Mouse (Mus musculus) forebrain, embryonic 11.5 days (tissue): ENCODE results near the gene Emx1. TPM values are rescaled to one million over a fixed set of nuclear protein-coding genes. Genes with fewer than 3 reads are reported as not detected.
A peak's percentile ranks its signal among the peaks of the same experiment; 100 is the strongest.

Experiments used
- ATAC-seq: fragments of 200-750 bp; cut with Nextera tagmentation; replicated peaks from 2 replicates; pipeline ENCODE4 v1.8.0; 2017; ENCODE audit warnings: moderate TSS enrichment; ENCODE audit not compliant: low FRiP score
- DNase-seq: peaks from one replicate; pipeline ENCODE4 v3.0.0-alpha.2; 2017; ENCODE audit warnings: low spot score
- H3K27ac ChIP-seq: fragments of 300-500 bp; sonication (generic); 2 replicates; pipeline ENCODE4 v1.5.1; 2014; ENCODE audit warnings: low read depth, low read length
- H3K27me3 ChIP-seq: fragments of 300-500 bp; sonication (generic); 2 replicates; pipeline ENCODE4 v1.6.1; 2014; ENCODE audit warnings: mild to moderate bottlenecking, low read length, mixed read lengths; ENCODE audit not compliant: control insufficient read depth, insufficient read depth
- H3K36me3 ChIP-seq: fragments of 300-500 bp; sonication (generic); 2 replicates; pipeline ENCODE4 v1.6.1; 2014; ENCODE audit warnings: mild to moderate bottlenecking, low read length, moderate library complexity, mixed read lengths; ENCODE audit not compliant: control insufficient read depth, insufficient read depth
- H3K4me1 ChIP-seq: fragments of 300-500 bp; sonication (generic); replicated peaks from 2 replicates; pipeline ENCODE4 v1.6.1; 2014; ENCODE audit warnings: low read length, mixed read lengths; ENCODE audit not compliant: control insufficient read depth, insufficient read depth
- H3K4me2 ChIP-seq: fragments of 300-500 bp; sonication (generic); 2 replicates; pipeline ENCODE4 v1.6.1; 2014; ENCODE audit warnings: low read depth, mild to moderate bottlenecking, low read length, moderate library complexity, mixed read lengths; ENCODE audit not compliant: severe bottlenecking
- H3K4me3 ChIP-seq: fragments of 300-500 bp; sonication (generic); 2 replicates; pipeline ENCODE4 v1.5.1; 2014; ENCODE audit warnings: low read depth, low read length
- H3K9ac ChIP-seq: fragments of 300-500 bp; sonication (generic); 2 replicates; pipeline ENCODE4 v1.6.1; 2014; ENCODE audit warnings: low read length
- H3K9me3 ChIP-seq: fragments of 300-500 bp; sonication (generic); 2 replicates; pipeline ENCODE4 v1.6.1; 2016; ENCODE audit warnings: low read length, mixed read lengths; ENCODE audit not compliant: control insufficient read depth
- WGBS: fragments of 180-500 bp; shearing (Covaris S2); extraction: QIAGEN DNeasy Blood & Tissue Kit; methylation state at CpG from one replicate; pipeline ENCODE4 v1.1.7; 2014; 5-methylcytosine and 5-hydroxymethylcytosine counted together
- polyA plus RNA-seq: library from polyadenylated mRNA; unstranded; fragments of >200 nt; fragmentation: Nextera tagmentation; extraction: Ambion mirVana; gene quantifications from 2 replicates; pipeline ENCODE4 v1.2.1, GENCODE M21; 2014

The Emx1 gene
- polyA plus RNA-seq, 1 experiment from 2014 or later: 63.5 TPM

DNA sequence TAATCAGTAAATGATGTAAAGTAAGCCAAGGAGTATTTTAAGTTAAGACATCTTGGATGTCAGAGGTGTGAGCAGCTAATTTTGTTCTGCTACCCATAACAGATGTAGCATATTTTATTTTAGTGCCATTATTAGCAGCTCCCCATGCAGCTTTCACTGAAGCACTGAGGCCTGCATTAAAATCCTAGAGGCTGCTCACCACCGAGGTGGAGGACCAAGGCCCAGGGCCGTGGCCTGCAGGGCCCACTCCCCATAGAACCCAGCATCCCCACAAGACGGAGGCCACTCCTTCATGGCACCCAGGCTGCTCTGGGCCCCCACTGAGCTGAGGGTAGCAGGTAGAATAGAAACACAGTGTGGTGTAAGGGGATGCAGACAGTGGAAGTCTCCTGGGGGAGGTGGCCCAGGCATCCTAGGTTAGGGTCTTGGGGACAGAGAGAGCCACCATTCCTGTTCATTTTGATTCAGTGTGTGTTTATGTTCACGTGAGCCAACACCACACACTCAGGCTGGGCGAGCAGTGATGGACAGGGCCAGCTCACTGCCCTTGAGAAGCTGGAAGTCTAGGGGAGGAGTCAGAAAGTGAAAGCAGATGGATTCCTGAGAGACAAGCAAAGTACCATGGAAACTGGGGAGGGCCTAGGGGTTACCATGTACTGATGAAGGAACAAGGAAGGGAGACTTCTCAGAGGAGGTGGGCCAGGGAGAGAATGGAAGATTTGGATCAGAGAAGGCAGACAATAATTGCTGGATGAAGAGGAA, 31.6 kb downstream of the Emx1 start:
- 40% methylated on average over 5 of the region's 5 CpGs for WGBS
- Histone ChIP-seq H3K27ac (no peak overlapping the region), H3K4me1 (peaks cover 5% of the 10 kb centered on the region), H3K9me3 (no peaks in the 10 kb centered on the region), H3K9ac (no peak overlapping the region), H3K4me3 (no peak overlapping the region), H3K4me2 (no peak overlapping the region), H3K27me3 (no peaks in the 10 kb centered on the region), H3K36me3 (no peaks in the 10 kb centered on the region)
- DNase-seq: no peak
- ATAC-seq: peak; percentile 40; the same call in 1 of the 2 replicates

DNA sequence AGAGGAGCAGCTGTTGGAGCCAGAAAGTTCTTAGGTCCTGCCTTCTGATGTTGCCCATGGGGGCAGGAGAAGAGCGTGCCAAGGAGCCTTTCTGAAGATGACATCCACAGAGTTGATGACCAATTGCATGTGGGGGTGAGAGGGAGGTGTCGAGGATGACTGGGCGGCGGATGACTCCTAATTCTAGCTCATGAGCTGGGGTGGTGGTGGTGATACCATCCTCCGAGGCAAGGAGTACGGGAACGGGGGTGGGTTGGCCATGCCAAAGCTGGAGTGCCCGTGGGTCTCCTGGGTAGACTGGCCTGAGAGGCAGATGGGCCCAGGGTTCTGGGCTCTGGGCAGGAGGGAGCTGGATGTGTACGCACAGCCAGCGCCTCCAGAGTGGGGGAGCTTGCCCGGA, 32.5 kb downstream of the Emx1 start:
- Histone ChIP-seq H3K27ac (no peak overlapping the region), H3K4me1 (peaks cover 5% of the 10 kb centered on the region), H3K27me3 (no peaks in the 10 kb centered on the region)

DNA sequence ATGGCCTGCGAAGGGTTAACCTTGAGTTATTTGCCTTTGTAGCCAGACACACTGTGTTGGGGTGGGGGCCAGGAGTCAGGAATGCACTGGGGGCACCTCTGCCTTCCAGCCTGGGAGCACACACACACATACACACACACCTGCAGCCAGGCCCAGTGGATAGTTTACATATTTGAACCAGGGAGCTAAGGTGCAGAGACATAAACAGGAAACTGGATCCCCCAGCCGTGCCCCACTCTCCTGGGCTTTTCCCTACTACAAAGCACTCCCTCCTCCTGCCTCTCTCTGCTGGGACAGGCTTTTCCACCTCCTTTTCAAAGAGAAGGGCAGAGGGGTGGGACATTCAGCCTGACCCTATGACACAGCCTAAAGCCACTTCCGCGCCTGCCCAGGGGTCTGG, 33.7 kb downstream of the Emx1 start:
- no peaks in the 10 kb centered on the region for H3K36me3 ChIP-seq
- H3K9me3 ChIP-seq: no peaks in the 10 kb centered on the region; the same call in 1 of the 2 replicates
- DNase-seq (no peak), ATAC-seq (no peak)
- H3K4me2 ChIP-seq: no peak overlapping the region
- no peak overlapping the region for H3K27ac ChIP-seq
- H3K4me3 ChIP-seq: no peak overlapping the region
- 37% methylated on average over 4 of the region's 4 CpGs for WGBS
- peaks cover 7% of the 10 kb centered on the region for H3K4me1 ChIP-seq
- H3K27me3 ChIP-seq: no peaks in the 10 kb centered on the region
- no peak overlapping the region for H3K9ac ChIP-seq

More for the DNA sequence above, 32.5 kb downstream of the Emx1 start:
- no peak overlapping the region for H3K4me2 ChIP-seq
- DNase-seq (no peak), ATAC-seq (no peak)
- no peak overlapping the region for H3K9ac ChIP-seq
- H3K9me3 ChIP-seq: no peaks in the 10 kb centered on the region; the same call in 1 of the 2 replicates
- 93% methylated on average over 11 of the region's 11 CpGs for whole genome bisulfite sequencing
- no peak overlapping the region for H3K4me3 ChIP-seq
- H3K36me3 ChIP-seq: no peaks in the 10 kb centered on the region

DNA sequence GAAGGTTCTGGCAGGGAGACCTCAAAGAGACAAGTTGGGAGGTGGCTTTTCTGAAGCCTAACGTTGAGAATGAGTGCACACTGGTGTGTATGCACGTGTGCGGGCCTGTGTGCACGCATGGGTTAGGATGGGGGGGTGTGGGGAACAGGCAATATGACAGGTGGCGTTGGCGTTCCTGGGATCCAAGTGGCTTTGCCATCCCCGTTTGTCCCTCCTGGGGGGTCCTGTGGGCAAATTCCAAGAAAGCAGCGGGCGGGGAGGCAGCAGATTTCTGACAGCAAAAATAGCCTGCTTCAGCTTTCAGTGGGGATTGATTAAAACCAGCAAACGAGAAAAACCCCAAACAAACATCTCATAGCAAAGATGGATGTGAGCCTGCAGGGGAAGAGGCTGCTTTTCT, 35.3 kb downstream of the Emx1 start:
- H3K27ac ChIP-seq: no peak overlapping the region
- ATAC-seq: no peak
- H3K4me3 ChIP-seq: no peak overlapping the region
- H3K4me2 ChIP-seq: no peak overlapping the region
- H3K9ac ChIP-seq: no peak overlapping the region
- no peak for DNase-seq
- H3K27me3 ChIP-seq: no peaks in the 10 kb centered on the region
- H3K9me3 ChIP-seq: no peaks in the 10 kb centered on the region; the same call in 1 of the 2 replicates
- peaks cover 14% of the 10 kb centered on the region for H3K4me1 ChIP-seq
- H3K36me3 ChIP-seq: no peaks in the 10 kb centered on the region
- 81% methylated on average over 10 of the region's 10 CpGs for WGBS

DNA sequence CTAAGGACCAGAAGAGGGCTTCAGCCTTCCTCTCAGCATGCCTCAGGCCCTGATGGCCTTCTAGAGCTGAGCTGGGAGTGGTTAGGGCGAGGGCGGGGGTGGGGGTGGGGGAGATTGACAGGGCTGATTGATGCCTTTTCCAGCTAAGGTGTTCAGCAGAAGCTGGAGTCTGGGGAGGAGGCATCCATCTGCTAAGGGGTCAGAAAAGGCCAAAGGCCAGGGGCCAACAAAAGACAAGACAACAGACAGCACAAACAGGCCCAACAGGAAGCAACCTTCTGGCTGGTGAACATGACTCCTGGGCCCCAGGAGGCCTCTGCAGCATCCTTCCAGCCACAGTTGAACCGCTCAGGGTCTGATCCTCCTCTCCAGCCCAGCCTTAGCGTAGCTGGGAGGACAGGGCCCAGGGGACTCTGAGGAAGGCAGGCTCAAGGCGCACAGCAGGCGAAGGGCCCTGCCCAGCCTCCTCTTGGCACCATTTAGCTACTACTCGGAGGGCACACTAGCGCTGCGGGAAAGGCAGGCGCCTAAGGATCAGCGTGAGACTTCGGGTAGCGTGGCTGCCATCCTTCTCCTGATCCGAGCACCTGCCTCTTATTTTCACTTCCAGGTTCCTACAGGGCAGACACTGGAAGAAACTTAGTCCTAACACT, 36.4 kb downstream of the Emx1 start:
- H3K9ac ChIP-seq: no peak overlapping the region
- peaks cover 14% of the 10 kb centered on the region for H3K4me1 ChIP-seq
- DNase-seq (no peak), ATAC-seq (no peak)
- H3K9me3 ChIP-seq: no peaks in the 10 kb centered on the region; the same call in 1 of the 2 replicates
- H3K4me3 ChIP-seq: no peak overlapping the region
- H3K36me3 ChIP-seq: no peaks in the 10 kb centered on the region
- no peak overlapping the region for H3K4me2 ChIP-seq
- 0 out of 2 replicates have a peak overlapping the region, but pooled peaks have one; percentile 18 for H3K27ac ChIP-seq
- no peaks in the 10 kb centered on the region for H3K27me3 ChIP-seq
- 34% methylated on average over 14 of the region's 14 CpGs for WGBS

DNA sequence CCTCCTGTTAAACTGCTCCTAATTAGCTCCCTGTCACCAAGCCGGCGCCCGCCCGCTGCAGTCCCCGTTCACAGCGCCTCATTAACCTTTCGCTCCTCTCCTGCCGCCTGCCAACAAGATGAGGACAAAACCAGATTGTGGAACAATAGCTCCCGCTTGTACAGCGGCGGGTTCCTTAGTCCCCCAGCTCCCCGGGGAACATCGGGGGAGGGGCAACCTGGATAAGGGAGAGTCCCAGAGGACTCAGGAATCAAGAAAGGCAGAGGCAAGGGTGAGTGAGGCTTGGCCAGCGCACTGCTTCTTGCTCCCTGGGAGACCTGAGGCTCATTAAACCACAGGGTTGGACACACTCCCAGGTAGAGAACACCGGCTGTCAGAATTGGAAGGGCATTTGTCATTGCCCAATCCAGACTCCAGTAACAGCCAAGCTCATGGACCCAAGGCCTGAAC, 37.2 kb downstream of the Emx1 start:
- ATAC-seq: peak; percentile 26; the same call in 1 of the 2 replicates

DNA sequence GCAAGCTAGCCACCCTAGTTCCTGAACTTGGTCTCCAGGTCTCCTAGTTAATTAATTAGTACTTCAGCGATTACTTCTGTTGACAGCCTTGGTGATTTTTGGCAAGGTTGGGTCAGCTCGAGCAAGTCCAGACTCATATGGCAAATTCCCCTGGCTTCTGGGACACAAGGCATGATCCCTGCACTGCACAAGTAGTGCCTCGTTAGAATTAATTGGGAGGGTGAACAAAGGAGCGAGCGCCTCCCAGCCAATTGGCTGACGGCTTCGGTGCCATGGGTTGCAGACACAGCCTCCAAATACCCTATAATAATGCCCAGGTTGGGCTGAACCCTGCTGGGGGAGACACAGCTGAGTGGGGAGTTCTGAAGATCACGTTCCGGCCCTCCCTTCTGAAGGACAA, 39.3 kb downstream of the Emx1 start:
- DNase-seq: peak; percentile 73
- Histone ChIP-seq H3K27me3 (no peaks in the 10 kb centered on the region), H3K9ac (no peak overlapping the region), H3K4me1 (peaks cover 18% of the 10 kb centered on the region), H3K9me3 (no peaks in the 10 kb centered on the region; the same call in 1 of the 2 replicates), H3K4me2 (no peak overlapping the region), H3K36me3 (no peaks in the 10 kb centered on the region), H3K4me3 (no peak overlapping the region), H3K27ac (no peak overlapping the region)
- WGBS: 56% methylated on average over 9 of the region's 9 CpGs
- 0 out of 2 replicates have a peak, but pooled peaks have one; percentile 48 for ATAC-seq

More for the DNA sequence above, 37.2 kb downstream of the Emx1 start:
- no peaks in the 10 kb centered on the region; the same call in 1 of the 2 replicates for H3K9me3 ChIP-seq
- H3K4me1 ChIP-seq: peaks cover 14% of the 10 kb centered on the region
- no peak overlapping the region for H3K27ac ChIP-seq
- no peak overlapping the region for H3K9ac ChIP-seq
- no peak overlapping the region for H3K4me2 ChIP-seq
- H3K4me3 ChIP-seq: no peak overlapping the region
- H3K36me3 ChIP-seq: no peaks in the 10 kb centered on the region
- 20% methylated on average over 15 of the region's 15 CpGs for WGBS
- peak; percentile 69 for DNase-seq
- H3K27me3 ChIP-seq: no peaks in the 10 kb centered on the region

DNA sequence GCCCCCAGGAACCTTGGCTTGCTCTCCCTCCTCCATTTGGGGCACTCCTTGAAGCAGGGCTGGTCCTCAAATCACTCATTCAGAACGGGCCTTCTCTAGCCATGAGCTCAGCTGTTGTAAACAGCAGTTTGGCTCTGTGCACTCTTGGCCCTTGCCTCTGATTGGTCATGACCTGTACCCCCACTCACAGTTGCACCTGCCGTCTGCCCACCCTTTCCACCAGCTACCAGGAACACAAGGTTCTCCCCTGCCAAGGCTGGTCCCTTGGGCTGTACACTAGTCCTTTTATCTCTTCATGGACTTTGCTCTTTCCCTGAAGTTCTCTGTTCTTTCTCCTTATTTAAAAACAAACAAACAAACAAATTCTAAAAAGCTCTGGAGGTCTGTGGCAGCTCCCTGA, 40.3 kb downstream of the Emx1 start:
- Histone ChIP-seq H3K4me1 (peaks cover 25% of the 10 kb centered on the region), H3K9me3 (no peaks in the 10 kb centered on the region; the same call in 1 of the 2 replicates), H3K4me3 (no peak overlapping the region), H3K4me2 (no peak overlapping the region), H3K27ac (no peak overlapping the region), H3K9ac (no peak overlapping the region), H3K27me3 (no peaks in the 10 kb centered on the region), H3K36me3 (no peaks in the 10 kb centered on the region)
- WGBS: 85% methylated on average over 2 of the region's 2 CpGs
- no peak for DNase-seq
- no peak for ATAC-seq
